Mouse (Mus musculus) erythroblast, embryonic 14.5 days (primary cell): Measurements from ENCODE around the gene Poldip3.

ENCODE experiments used
- GATA1 ChIP-seq: IDR thresholded peaks from 2 replicates; pipeline ENCODE4 v1.6.1; 2012; ENCODE audit warnings: low read length, inconsistent platforms, mixed read lengths
- TAL1 ChIP-seq: IDR thresholded peaks from 3 replicates; pipeline ENCODE4 v1.6.1; 2012; ENCODE audit warnings: low read length, inconsistent platforms, mixed read lengths

GRCm38 (mm10) chr15:83154309-83154708, 5.1 kb upstream of the Poldip3 start:
- TF ChIP-seq GATA1 (no peak), TAL1 (no peak)
